In the genomic region with DNA sequence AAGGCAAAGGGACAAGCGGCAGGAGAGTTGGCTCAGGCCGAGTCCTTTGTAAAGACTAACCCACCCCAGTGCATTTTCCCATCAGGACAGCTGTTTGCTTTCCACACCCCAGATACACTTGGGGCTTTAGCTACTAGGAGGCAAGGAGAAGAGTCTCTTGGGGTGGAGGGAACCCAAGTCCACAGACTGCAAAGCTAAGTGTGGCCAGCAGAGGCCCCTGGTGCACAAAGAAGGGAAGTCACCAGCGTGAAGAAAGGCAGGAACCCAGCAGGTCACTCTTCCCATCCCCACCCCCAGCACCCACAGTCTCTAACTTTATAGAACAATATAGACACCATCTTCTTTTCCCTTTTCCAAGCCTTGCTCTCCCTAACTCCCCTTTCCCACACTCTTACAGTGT, we compare ENCODE assay signal across 9 mouse cellular contexts. TPM values are rescaled to one million over a fixed set of nuclear protein-coding genes. Genes with fewer than 3 reads are reported as not detected.
DNase-seq lines count a peak whose midpoint lies in the region; ATAC-seq lines count a peak whose summit lies in the region.
"Had no signal": no experiment of that assay in that cellular context is flagged by ENCODE, and none has a peak within 500 bp of the region (broad histone marks: within the 10 kb centered on the region; RNA-seq: fewer than 3 reads in every experiment).

No protein-coding gene starts in this region.

- no peaks in the 10 kb centered on the region for H3K9me3 ChIP-seq in liver, embryonic 12.5 days (replicated peaks)
- no peaks in the 10 kb centered on the region for H3K9me3 ChIP-seq in hindbrain, embryonic 10.5 days
- H3K9me3 ChIP-seq: neural tube, embryonic 13.5 days had no signal

- 29% methylated on average over 3 of the region's 3 CpGs for WGBS in liver, embryonic 12.5 days (ENCODE audit: insufficient replicate concordance)
- 31% methylated on average over 3 of the region's 3 CpGs for WGBS in hindbrain, embryonic 10.5 days

- peaks cover 13% of the 10 kb centered on the region for H3K4me1 ChIP-seq in liver, embryonic 12.5 days
- peaks cover 16% of the 10 kb centered on the region for H3K4me1 ChIP-seq in hindbrain, embryonic 10.5 days (replicated peaks)

- intact Hi-C loops in left cerebral cortex, postnatal 14 days (cut with DNase I), result no loop called here

- no peak overlapping the region for H3K4me2 ChIP-seq in liver, embryonic 12.5 days
- H3K4me2 ChIP-seq: neural tube, embryonic 13.5 days had no signal

- ATAC-seq in liver, embryonic 12.5 days, result no peak

- no peaks in the 10 kb centered on the region for H3K36me3 ChIP-seq in liver, embryonic 12.5 days
- no peaks in the 10 kb centered on the region for H3K36me3 ChIP-seq in hindbrain, embryonic 10.5 days
- H3K36me3 ChIP-seq: neural tube, embryonic 13.5 days had no signal

- peak; percentile 62 for DNase-seq in adrenal gland, postnatal 14 days
- DNase-seq in adrenal gland, postnatal 25 days, result no peak
- DNase-seq in liver, result peak; percentile 35
- peak; percentile 75 for DNase-seq in induced T-regulatory cell, adult 2 months (ENCODE audit: low read depth)
- DNase-seq in thymus, adult 18-20 months, result peak; percentile 47 to 49
- no peak for DNase-seq in left cerebral cortex, postnatal 14 days (ENCODE audit: low spot score in 2 of 2)
- DNase-seq in hindbrain, embryonic 10.5 days (ENCODE audit: low spot score), result no peak

- peaks cover 3% of the 10 kb centered on the region; the same call in 1 of the 2 replicates for H3K27me3 ChIP-seq in liver, embryonic 12.5 days (replicated peaks)
- peaks cover 18% of the 10 kb centered on the region for H3K27me3 ChIP-seq in hindbrain, embryonic 10.5 days (ENCODE audit: insufficient read depth, poor library complexity, severe bottlenecking)

- no peak overlapping the region for H3K27ac ChIP-seq in liver, embryonic 12.5 days
- H3K27ac ChIP-seq in hindbrain, embryonic 10.5 days, result no peak overlapping the region
- H3K27ac ChIP-seq: neural tube, embryonic 13.5 days had no signal

- H3K4me3 ChIP-seq in liver, embryonic 12.5 days, result no peak overlapping the region
- H3K4me3 ChIP-seq in hindbrain, embryonic 10.5 days, result no peak overlapping the region
- H3K4me3 ChIP-seq: neural tube, embryonic 13.5 days had no signal

- no peak overlapping the region for H3K9ac ChIP-seq in liver, embryonic 12.5 days
- H3K9ac ChIP-seq: neural tube, embryonic 13.5 days had no signal

RNA-seq across cellular contexts. Expression of a gene that starts 9.4 kb away (rescaled TPM):
- 126 and 140 TPM in 2 replicates for total RNA-seq in adrenal gland, postnatal 14 days (2021)
- 128 and 133 TPM in 2 replicates for total RNA-seq in adrenal gland, postnatal 25 days (2021)
- 162 and 164 TPM in 2 replicates for polyA plus RNA-seq in liver, embryonic 12.5 days (2016; fragmentation: Nextera tagmentation; extraction: Ambion mirVana)
- 100 to 1,000 TPM in 1 of 2 experiments, 10 to 100 TPM in 1; 97.2 to 108 TPM for total RNA-seq in left cerebral cortex, postnatal 14 days (2021)
- polyA plus RNA-seq in hindbrain, embryonic 10.5 days (2016; fragmentation: Nextera tagmentation; extraction: Ambion mirVana), result 494 and 510 TPM in 2 replicates

RNA-seq across cellular contexts. Expression of a gene that starts 33.2 kb away (rescaled TPM):
- 1.1 and 2.4 TPM in 2 replicates for total RNA-seq in adrenal gland, postnatal 14 days (2021)
- total RNA-seq in adrenal gland, postnatal 25 days (2021), result 1.1 and 1.5 TPM in 2 replicates
- 4.7 and 5.0 TPM in 2 replicates for polyA plus RNA-seq in liver, embryonic 12.5 days (2016; fragmentation: Nextera tagmentation; extraction: Ambion mirVana)
- 1 to 10 TPM; 1.5 to 1.8 TPM for total RNA-seq in left cerebral cortex, postnatal 14 days (2021)
- 1.2 and 1.4 TPM in 2 replicates for polyA plus RNA-seq in hindbrain, embryonic 10.5 days (2016; fragmentation: Nextera tagmentation; extraction: Ambion mirVana)

Comparison
In these comparisons a context has a peak if more than half of its experiments do, and no peak if none do; other contexts are left out.
1. DNase-seq: peak in adrenal gland, postnatal 14 days (single experiment), liver (single experiment), induced T-regulatory cell, adult 2 months (single experiment) and thymus, adult 18-20 months (2 of 2); none in adrenal gland, postnatal 25 days (single experiment), left cerebral cortex, postnatal 14 days (0 of 2) and hindbrain, embryonic 10.5 days (single experiment).